Mouse (Mus musculus) adrenal gland, postnatal 4 days (tissue): ENCODE results near the gene Sfxn5. TPM values are rescaled to one million over a fixed set of nuclear protein-coding genes. Genes with fewer than 3 reads are reported as not detected.
A peak's percentile ranks its signal among the peaks of the same experiment; 100 is the strongest.

Experiments
- DNase-seq, 2 experiments: peaks; one replicate each; pipeline ENCODE4 v3.0.0; 2021 to 2022; ENCODE audit warnings: low spot score in 2 of 2, mixed read lengths in 2 of 2
- total RNA-seq, 2 experiments: library from RNA; stranded (reverse); gene quantifications; 2 replicates each; pipeline ENCODE4 v1.2.3; 2021

The Sfxn5 gene
- total RNA-seq, 2 experiments from 2014 or later: 11.8 to 12.7 TPM

- no peak for DNase-seq
Observed at GRCm38 (mm10) chr6:85290869-85291824, 42.1 kb downstream of the Sfxn5 start.

GRCm38 (mm10) chr6:85288193-85288857, 44.9 kb downstream of the Sfxn5 start:
- no peak for DNase-seq

DNA sequence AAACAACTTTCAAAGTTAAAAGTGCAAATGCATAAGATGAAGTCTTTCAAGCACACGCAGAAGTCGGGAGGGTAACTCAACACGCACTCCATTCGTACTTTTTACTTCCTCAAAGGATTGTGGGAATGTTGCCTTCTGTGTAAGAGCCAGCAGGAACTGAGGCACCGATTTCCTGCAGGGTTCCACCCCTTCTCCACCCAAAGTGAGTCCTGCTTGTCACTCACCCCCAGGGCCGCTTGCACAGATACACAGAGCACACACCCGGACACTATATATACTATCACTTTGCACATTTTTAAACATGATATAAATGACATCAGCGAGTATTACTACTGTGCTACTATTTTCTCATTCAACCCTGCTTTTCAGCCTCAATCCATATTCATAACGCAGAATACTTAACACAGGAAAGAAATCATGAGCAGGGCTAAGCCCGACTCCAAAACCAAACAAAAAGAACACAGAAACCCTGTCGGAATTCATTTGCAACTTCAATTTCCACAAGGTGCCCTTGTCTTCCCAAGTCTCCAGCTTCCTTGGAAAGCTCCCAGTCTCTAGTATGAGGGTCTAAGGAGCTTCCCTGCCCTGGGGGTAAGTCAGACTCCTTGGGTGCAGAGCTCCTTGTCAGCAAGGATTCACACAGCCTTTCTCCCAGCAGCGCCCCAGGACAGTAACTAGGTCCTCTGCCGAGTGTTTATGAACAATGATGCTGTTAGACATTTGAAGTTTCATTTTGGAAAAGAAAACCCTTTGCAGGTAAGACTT, 46.8 kb downstream of the Sfxn5 start:
- DNase-seq: no peak

DNA sequence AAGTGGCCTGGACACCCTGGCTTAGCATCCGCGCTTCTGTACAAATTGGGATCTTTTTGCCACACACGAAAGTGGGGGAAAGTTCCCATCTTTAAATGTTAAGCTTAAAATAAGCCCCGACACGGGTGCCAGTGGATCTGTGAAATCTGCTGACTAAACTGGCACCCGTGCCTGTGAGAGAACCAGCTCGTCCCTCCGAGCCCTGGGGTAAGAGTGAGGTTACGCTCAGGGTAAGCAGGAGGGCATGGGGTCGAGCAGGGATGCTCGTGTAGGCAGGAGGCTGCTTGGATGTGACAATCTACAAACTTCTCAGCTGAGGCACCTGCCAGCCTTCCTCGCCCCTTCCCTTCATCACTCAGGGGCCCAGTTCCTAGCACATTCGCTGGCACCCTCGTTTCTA, 52.4 kb downstream of the Sfxn5 start:
- DNase-seq: no peak

DNA sequence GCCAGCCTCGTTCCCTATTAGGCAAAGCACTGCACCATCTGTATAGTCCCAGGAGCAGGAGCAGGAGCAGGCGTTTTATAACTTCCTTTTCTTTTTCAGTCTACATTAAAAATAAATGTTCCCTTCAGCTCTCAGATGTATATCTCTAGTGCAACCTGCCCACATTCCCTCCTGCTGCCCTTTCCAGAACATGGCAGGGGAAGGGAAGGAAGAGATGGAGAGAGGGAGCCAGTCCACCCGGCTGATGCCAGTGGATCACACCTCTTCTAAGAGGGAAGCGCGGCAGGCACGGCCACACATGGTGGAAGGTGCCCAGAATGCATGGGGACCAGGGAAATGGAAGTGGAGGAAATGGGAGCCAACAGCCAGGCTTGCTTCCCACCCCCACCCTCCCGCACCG, 56.7 kb downstream of the Sfxn5 start:
- no peak for DNase-seq

GRCm38 (mm10) chr6:85272436-85272835, 60.8 kb downstream of the Sfxn5 start:
- DNase-seq: no peak

DNA sequence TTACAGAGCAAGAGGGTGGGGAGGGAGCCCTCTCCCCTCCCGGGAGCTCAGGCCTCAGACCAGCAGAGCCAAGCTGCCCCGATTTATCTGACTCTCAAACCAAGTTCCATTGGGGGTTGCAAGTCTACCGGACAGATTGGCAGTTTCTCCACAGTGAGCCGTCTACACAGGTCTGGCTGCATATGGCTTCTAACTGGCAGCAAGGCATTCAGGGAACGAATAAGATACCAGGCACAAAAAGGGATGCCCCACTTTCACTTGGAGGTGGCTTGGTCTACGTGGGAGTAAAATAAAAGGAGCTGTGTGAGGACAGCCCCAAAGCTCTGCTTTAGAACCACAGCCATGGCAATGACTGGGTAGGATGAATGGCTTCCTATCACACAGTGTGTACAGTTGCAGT, 67.2 kb downstream of the Sfxn5 start:
- no peak for DNase-seq

DNA sequence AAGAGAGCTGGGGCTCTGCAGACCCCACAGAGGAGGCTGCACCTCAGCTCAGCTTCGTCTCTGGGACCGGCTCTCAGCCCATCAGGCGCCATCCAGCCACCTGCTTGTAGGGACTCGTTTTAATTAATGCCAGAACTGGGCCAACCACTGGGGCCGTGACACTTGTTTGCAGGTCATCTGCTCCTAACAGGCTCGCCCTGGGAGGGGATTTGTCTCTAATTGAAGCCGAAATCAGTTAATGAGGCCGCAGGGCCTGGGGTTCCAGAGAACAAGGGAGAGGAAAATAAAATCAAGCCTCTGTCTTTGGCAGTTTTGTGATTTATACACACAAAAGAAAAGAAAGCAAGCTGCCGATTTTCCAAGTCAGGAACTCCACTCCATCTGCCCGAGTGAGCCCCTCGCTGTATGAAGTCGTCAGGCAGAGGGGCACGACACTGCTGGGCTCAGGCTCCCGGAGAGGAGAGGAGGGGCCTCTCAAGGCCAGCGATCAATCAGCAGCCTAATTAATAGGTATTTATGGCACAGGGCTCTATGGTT, 68.2 kb downstream of the Sfxn5 start:
- no peak for DNase-seq

DNA sequence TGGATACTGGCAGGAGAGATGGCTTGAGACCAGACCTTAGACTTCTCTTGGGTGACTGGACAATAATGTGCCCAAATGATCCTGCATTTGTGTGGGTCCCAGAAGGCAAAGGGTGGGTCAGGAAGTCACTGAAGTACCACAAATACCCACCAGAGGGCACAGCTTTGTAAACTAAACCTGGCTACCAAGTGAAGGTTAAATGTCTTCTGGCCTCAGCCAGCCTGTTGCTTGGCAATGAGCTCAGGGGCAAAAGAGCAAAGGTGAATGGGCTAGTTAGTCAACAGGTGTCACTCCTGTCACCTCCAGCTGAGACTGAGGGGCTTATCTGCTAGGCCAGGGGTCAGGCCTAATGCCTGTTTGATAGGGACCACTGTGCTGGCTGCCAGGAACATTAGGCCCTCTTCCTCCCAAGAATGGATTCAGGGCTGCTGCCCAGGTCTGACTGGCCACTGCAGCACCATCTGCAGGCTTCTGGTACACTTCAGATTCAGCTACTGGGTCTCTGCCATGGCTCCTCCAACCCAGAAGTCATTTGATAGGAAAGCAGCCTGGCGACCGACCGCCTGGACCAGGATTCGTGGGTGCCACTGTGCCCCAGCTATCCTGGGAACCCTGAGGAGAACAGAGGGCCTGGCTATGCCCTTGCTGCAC, 70.2 kb downstream of the Sfxn5 start:
- DNase-seq: peak in 1 of 2 experiments; percentile 31

DNA sequence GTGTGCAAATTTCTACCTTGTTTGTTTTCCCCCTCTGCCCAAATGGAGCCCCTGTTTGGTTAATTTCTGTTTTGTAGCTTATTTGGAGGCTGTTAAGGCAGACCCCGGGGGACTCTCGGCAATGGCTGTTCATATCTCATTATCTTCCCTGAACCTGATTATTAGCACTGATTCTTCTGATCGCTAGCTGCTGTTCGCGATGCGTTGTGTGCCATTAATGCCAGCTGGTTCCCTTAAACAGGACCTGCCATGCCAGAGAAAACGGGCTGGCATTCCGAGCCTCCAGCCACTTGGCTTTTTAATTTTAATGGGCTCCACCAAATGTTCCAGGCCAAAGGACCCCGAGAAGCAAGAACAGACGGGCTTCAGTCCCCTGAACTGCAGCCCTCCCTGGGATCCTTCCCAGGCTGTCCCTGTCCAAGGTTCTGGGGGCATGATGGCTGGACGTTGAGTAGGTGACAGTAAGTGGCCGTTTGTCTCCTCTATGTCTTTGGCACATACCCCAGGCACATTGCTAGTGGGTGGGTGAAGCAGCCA, 74.1 kb downstream of the Sfxn5 start:
- DNase-seq: no peak

DNA sequence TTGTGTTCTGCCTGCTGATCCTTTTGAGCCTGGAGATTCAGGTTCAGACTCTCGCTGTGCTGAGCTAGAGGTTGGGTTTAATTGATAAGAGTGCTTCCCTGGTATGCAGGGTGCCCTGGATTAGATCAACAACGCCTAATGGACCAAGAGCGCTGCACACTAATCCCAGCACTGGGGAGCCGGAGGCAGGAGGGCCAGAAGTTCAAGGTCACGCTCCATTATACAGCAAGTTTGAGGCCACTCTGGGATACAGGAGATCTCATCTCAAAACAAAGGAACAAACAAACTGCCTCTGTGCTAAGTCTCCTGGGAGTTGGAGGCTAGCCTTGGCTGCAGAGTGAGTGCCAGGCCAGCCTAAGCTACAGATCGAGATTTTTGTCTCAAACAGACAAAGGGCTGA, 77.6 kb downstream of the Sfxn5 start:
- no peak for DNase-seq

DNA sequence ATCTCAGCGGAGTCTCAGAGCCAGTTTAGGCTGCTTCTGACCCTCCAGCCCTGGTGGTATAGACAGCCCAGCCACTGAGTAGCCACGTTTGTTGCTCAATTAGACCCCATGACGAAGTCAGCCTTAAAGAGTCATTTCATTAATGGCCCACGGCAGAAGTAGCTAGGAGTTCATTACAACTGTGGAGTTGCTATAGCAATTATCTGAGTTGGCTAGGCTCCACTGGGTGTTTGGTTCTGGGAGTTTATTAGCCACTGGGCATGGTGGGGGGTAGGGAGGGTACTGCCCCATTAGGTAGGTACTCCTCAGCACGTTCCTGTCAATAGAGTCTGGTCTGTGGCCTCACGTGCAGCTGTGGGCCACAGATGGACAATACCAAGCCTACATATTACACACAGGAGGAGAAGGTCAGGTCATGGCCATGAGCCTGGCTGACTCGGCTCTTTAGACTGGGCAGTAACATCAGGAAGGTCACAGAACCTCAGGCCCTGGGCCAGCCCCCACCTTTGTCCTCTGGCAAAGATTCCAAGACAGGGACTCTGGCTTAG, 79.2 kb downstream of the Sfxn5 start:
- peak; percentile 14 to 33 for DNase-seq

- no peak for DNase-seq
Observed at GRCm38 (mm10) chr6:85253275-85253674, 79.9 kb downstream of the Sfxn5 start.

DNA sequence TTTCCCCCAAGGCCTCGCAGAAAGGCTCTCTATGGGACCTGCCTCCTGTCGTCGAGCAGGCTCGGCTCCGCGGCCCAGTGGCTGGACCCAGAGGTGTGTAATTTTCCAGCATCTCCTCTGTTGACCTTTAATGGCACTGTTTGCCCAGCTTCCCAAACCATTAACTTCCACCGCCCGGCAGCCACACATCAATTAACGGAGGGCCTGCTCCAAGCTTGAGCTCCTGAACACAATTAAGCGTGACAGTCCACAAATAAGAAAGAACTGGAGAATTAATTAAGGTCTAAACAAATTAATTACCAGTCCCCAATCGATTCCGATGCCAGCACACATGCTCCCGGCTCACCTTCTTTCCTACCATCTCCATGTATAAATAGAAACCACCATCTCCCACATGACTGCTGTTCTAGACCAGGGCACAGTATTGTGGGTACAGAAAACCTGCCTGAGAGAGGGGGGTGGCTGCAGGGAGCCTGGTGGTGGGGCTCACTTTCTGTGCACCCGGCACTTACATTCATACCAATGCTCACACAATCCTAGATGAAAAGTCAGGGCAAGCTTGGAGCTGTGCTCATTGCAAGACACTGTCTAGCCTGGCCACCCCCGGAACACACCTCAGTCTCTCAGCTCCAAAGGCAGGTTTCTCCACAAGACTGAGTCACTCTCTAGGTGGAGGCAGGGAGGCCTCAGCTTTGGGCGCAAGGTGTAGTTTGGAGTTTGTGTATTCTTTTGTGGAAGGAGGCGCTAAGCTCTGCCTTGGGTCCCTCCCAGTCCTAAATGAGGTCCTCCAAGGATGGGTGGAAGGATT, 80.8 kb downstream of the Sfxn5 start:
- DNase-seq: no peak

DNA sequence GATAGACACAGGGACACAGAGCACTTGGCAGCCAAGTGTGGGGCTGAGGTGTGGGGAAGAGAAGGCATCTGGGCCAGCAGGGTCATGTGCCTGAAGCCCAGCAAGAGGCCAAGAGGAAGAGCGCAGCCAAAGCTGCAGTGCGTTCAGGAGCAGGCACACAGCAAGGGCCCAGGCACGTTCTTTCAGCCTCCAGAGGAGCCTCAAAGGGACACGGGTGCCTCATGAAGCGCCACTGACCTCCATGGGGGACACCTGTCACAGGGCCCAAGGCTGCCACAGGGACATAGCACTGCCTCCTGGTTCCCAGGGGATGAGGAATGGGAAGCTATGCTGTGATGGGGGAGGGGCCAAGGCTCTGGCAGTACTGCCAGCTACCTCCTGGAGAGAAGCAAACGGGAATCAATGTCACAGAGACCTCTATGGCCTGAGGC, 82.4 kb downstream of the Sfxn5 start:
- DNase-seq: no peak

- DNase-seq: no peak
Observed at GRCm38 (mm10) chr6:85249821-85250220, 83.4 kb downstream of the Sfxn5 start.

GRCm38 (mm10) chr6:85239044-85239489, 94.2 kb downstream of the Sfxn5 start:
- peak; percentile 53 to 67 for DNase-seq

DNA sequence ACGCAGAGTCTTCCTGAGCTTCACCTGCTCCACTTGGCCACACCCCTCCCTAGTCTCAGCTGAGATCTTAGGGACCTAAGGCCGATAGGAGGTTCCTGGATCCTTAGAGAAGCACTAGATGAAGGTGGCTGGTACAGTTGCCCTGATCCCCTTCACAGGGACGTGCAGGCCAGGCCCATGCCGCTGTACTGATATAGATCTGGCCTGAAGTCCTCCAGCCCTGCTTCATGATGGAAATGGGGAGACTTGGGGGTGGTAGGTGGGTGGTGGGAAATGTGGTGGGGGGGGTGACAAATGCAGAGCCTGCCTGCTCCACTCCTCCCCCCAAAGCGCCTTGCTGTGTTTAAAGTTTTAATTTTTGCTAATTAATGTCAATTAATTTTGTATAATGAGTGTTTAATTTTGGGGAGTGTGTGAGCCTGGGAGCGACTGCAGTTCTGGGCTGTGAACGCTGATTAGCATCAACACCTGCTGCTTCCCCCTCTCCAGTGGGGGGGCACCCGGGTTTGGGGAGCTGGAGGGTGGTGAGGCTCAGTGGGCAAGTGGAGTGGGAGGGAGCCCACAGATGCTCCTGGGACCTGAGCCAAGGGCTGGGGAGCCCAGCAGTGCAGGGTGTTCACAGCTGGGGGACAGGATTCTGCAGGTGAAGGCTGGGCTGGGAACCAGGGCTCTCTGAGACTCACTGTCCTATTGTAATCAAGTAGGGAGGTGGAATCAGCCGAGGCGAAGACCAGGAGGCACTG, 95.5 kb downstream of the Sfxn5 start:
- no peak for DNase-seq

- DNase-seq: no peak
Observed at GRCm38 (mm10) chr6:85237001-85237400, 96.2 kb downstream of the Sfxn5 start.
